Mouse (Mus musculus): ENCODE data around the gene Olfr544. TPM values are rescaled to one million over a fixed set of nuclear protein-coding genes. Genes with fewer than 3 reads are reported as not detected.

Olfr544 gene
- polyA plus RNA-seq (2016; fragmentation: Nextera tagmentation; extraction: Ambion mirVana), result 0.20 and 0.24 TPM in 2 replicates

- Histone ChIP-seq H3K4me2 (replicated peaks) (no peak within 1 kb of the TSS), H3K36me3 (no peaks in the 10 kb centered on the region), H3K9me3 (no peaks in the 10 kb centered on the region), H3K9ac (replicated peaks) (no peak within 1 kb of the TSS), H3K27me3 (no peaks in the 10 kb centered on the region), H3K27ac (replicated peaks) (no peak within 1 kb of the TSS), H3K4me1 (no peaks in the 10 kb centered on the region), H3K4me3 (no peak within 1 kb of the TSS)
- WGBS, result 72% methylated on average over 1 of the region's 1 CpGs
- no peak for ATAC-seq (ENCODE audit: low FRiP score, low read depth)
These were observed at the start of gene Olfr544 for GRCm38 (mm10) chr7:102488161-102488560. Gene Olfr544, minus strand, starts transcription at chr7:102488313.

- H3K4me2 ChIP-seq (replicated peaks), result no peak within 1 kb of the TSS
- H3K36me3 ChIP-seq, result no peaks in the 10 kb centered on the region
- H3K4me3 ChIP-seq, result no peak within 1 kb of the TSS
- no peaks in the 10 kb centered on the region for H3K9me3 ChIP-seq
- no peaks in the 10 kb centered on the region for H3K4me1 ChIP-seq
- H3K27me3 ChIP-seq, result no peaks in the 10 kb centered on the region
- H3K9ac ChIP-seq (replicated peaks), result no peak within 1 kb of the TSS
- 78% methylated on average over 1 of the region's 1 CpGs for WGBS
- no peak for ATAC-seq (ENCODE audit: low FRiP score, low read depth)
- no peak within 1 kb of the TSS for H3K27ac ChIP-seq (replicated peaks)
These were observed 46.3 kb upstream of the Olfr544 start, which contains the start of gene Olfr547 for GRCm38 (mm10) chr7:102534449-102534848. Gene Olfr547, plus strand, starts transcription at chr7:102534749.

- Histone ChIP-seq H3K4me3 (no peak overlapping the region), H3K27me3 (no peaks in the 10 kb centered on the region), H3K9me3 (no peaks in the 10 kb centered on the region), H3K4me2 (replicated peaks) (no peak overlapping the region), H3K9ac (replicated peaks) (no peak overlapping the region), H3K27ac (replicated peaks) (no peak overlapping the region), H3K4me1 (no peaks in the 10 kb centered on the region), H3K36me3 (no peaks in the 10 kb centered on the region)
- 89% methylated on average over 1 of the region's 1 CpGs for WGBS
- ATAC-seq (ENCODE audit: low FRiP score, low read depth), result no peak
These were observed 40.9 kb upstream of the Olfr544 start for GRCm38 (mm10) chr7:102529052-102529451.

GRCm38 (mm10) chr7:102517051-102517335 is 28.9 kb upstream of the Olfr544 start:
- H3K27me3 ChIP-seq, result peaks cover 16% of the 10 kb centered on the region
- no peaks in the 10 kb centered on the region for H3K9me3 ChIP-seq
- no peak for ATAC-seq (ENCODE audit: low FRiP score, low read depth)
- no peak overlapping the region for H3K4me2 ChIP-seq (replicated peaks)
- no peak overlapping the region for H3K4me3 ChIP-seq
- no peaks in the 10 kb centered on the region for H3K36me3 ChIP-seq
- 0 out of 2 replicates have a peak, but pooled peaks cover 3% of the 10 kb centered on the region for H3K4me1 ChIP-seq
- WGBS, result 82% methylated on average over 2 of the region's 2 CpGs
- H3K27ac ChIP-seq (replicated peaks), result no peak overlapping the region
- no peak overlapping the region for H3K9ac ChIP-seq (replicated peaks)

- Histone ChIP-seq H3K27me3 (peaks cover 21% of the 10 kb centered on the region), H3K4me1 (0 out of 2 replicates have a peak, but pooled peaks cover 3% of the 10 kb centered on the region), H3K4me3 (no peak overlapping the region), H3K36me3 (no peaks in the 10 kb centered on the region), H3K27ac (replicated peaks) (no peak overlapping the region), H3K9ac (replicated peaks) (no peak overlapping the region), H3K9me3 (no peaks in the 10 kb centered on the region), H3K4me2 (replicated peaks) (no peak overlapping the region)
- 83% methylated on average over 10 of the region's 10 CpGs for WGBS
- no peak for ATAC-seq (ENCODE audit: low FRiP score, low read depth)
These were observed 28.3 kb upstream of the Olfr544 start for GRCm38 (mm10) chr7:102516261-102517050.

- H3K4me2 ChIP-seq (replicated peaks), result no peak overlapping the region
- 84% methylated on average over 4 of the region's 4 CpGs for WGBS
- H3K9ac ChIP-seq (replicated peaks), result no peak overlapping the region
- 0 out of 2 replicates have a peak, but pooled peaks cover 3% of the 10 kb centered on the region for H3K4me1 ChIP-seq
- no peaks in the 10 kb centered on the region for H3K9me3 ChIP-seq
- no peak overlapping the region for H3K4me3 ChIP-seq
- H3K27ac ChIP-seq (replicated peaks), result no peak overlapping the region
- ATAC-seq (ENCODE audit: low FRiP score, low read depth), result no peak
- H3K36me3 ChIP-seq, result no peaks in the 10 kb centered on the region
- peaks cover 25% of the 10 kb centered on the region for H3K27me3 ChIP-seq
These were observed 26.0 kb upstream of the Olfr544 start for GRCm38 (mm10) chr7:102514144-102514543.

GRCm38 (mm10) chr7:102512814-102513435 is 24.8 kb upstream of the Olfr544 start:
- peak; percentile 95 for ATAC-seq (ENCODE audit: low FRiP score, low read depth)
- Histone ChIP-seq H3K36me3 (no peaks in the 10 kb centered on the region), H3K4me3 (peak overlapping the region; percentile 53), H3K9me3 (no peaks in the 10 kb centered on the region), H3K9ac (replicated peaks) (peak overlapping the region; percentile 75), H3K4me2 (replicated peaks) (peak overlapping the region; percentile 84), H3K4me1 (0 out of 2 replicates have a peak, but pooled peaks cover 3% of the 10 kb centered on the region), H3K27me3 (peaks cover 25% of the 10 kb centered on the region), H3K27ac (replicated peaks) (no peak overlapping the region)
- under 1% methylated on average over 54 of the region's 54 CpGs for WGBS

GRCm38 (mm10) chr7:102511927-102512326 is 23.8 kb upstream of the Olfr544 start:
- no peak overlapping the region for H3K9ac ChIP-seq (replicated peaks)
- no peak overlapping the region for H3K4me2 ChIP-seq (replicated peaks)
- H3K27ac ChIP-seq (replicated peaks), result no peak overlapping the region
- no peaks in the 10 kb centered on the region for H3K36me3 ChIP-seq
- no peaks in the 10 kb centered on the region for H3K9me3 ChIP-seq
- 93% methylated on average over 10 of the region's 10 CpGs for WGBS
- H3K4me3 ChIP-seq, result no peak overlapping the region
- ATAC-seq (ENCODE audit: low FRiP score, low read depth), result no peak
- H3K27me3 ChIP-seq, result peaks cover 25% of the 10 kb centered on the region
- H3K4me1 ChIP-seq, result 0 out of 2 replicates have a peak, but pooled peaks cover 3% of the 10 kb centered on the region

- Histone ChIP-seq H3K4me1 (0 out of 2 replicates have a peak, but pooled peaks cover 3% of the 10 kb centered on the region), H3K9me3 (no peaks in the 10 kb centered on the region), H3K36me3 (no peaks in the 10 kb centered on the region), H3K9ac (replicated peaks) (no peak overlapping the region), H3K4me2 (replicated peaks) (no peak overlapping the region), H3K27ac (replicated peaks) (no peak overlapping the region), H3K27me3 (peaks cover 25% of the 10 kb centered on the region), H3K4me3 (no peak overlapping the region)
- 75% methylated on average over 7 of the region's 7 CpGs for WGBS
- no peak for ATAC-seq (ENCODE audit: low FRiP score, low read depth)
These were observed 21.6 kb upstream of the Olfr544 start for GRCm38 (mm10) chr7:102509726-102510125.

- no peak overlapping the region for H3K4me3 ChIP-seq
- no peak overlapping the region for H3K4me2 ChIP-seq (replicated peaks)
- 0 out of 2 replicates have a peak, but pooled peaks cover 3% of the 10 kb centered on the region for H3K4me1 ChIP-seq
- peaks cover 17% of the 10 kb centered on the region for H3K27me3 ChIP-seq
- no peak for ATAC-seq (ENCODE audit: low FRiP score, low read depth)
- H3K27ac ChIP-seq (replicated peaks), result no peak overlapping the region
- 84% methylated on average over 6 of the region's 6 CpGs for WGBS
- H3K36me3 ChIP-seq, result no peaks in the 10 kb centered on the region
- H3K9ac ChIP-seq (replicated peaks), result no peak overlapping the region
- no peaks in the 10 kb centered on the region for H3K9me3 ChIP-seq
These were observed 20.6 kb upstream of the Olfr544 start for GRCm38 (mm10) chr7:102508666-102509065.

- Histone ChIP-seq H3K4me3 (no peak overlapping the region), H3K27me3 (peaks cover 14% of the 10 kb centered on the region), H3K4me1 (no peaks in the 10 kb centered on the region), H3K4me2 (replicated peaks) (no peak overlapping the region), H3K9ac (replicated peaks) (no peak overlapping the region), H3K27ac (replicated peaks) (no peak overlapping the region), H3K36me3 (no peaks in the 10 kb centered on the region), H3K9me3 (no peaks in the 10 kb centered on the region)
- 89% methylated on average over 9 of the region's 9 CpGs for WGBS
- ATAC-seq (ENCODE audit: low FRiP score, low read depth), result no peak
These were observed 20.0 kb upstream of the Olfr544 start for GRCm38 (mm10) chr7:102508066-102508465.

- 51% methylated on average over 3 of the region's 3 CpGs for WGBS
- ATAC-seq (ENCODE audit: low FRiP score, low read depth), result peak; percentile 80
- no peaks in the 10 kb centered on the region for H3K9me3 ChIP-seq
- no peaks in the 10 kb centered on the region for H3K36me3 ChIP-seq
- peaks cover 8% of the 10 kb centered on the region for H3K27me3 ChIP-seq
- no peaks in the 10 kb centered on the region for H3K4me1 ChIP-seq
- no peak overlapping the region for H3K4me3 ChIP-seq
- no peak overlapping the region for H3K4me2 ChIP-seq (replicated peaks)
- no peak overlapping the region for H3K9ac ChIP-seq (replicated peaks)
- no peak overlapping the region for H3K27ac ChIP-seq (replicated peaks)
These were observed 18.7 kb upstream of the Olfr544 start for GRCm38 (mm10) chr7:102506848-102507247.
